Mouse (Mus musculus) limb, embryonic 13.5 days (tissue): ENCODE results near the gene Cemip. TPM values are rescaled to one million over a fixed set of nuclear protein-coding genes. Genes with fewer than 3 reads are reported as not detected.

ENCODE experiments used
- ATAC-seq: fragments of 200-750 bp; cut with Nextera tagmentation; 2 replicates; pipeline ENCODE4 v1.8.0; 2017; ENCODE audit warnings: low read depth, moderate number of reproducible peaks, moderate TSS enrichment; ENCODE audit not compliant: low FRiP score
- H3K27ac ChIP-seq: fragments of 300-500 bp; sonication (generic); 2 replicates; pipeline ENCODE4 v1.5.1; 2015; ENCODE audit warnings: inconsistent platforms, mild to moderate bottlenecking, moderate library complexity
- H3K27me3 ChIP-seq: fragments of 300-500 bp; sonication (generic); 2 replicates; pipeline ENCODE4 v1.6.1; 2015; ENCODE audit warnings: mild to moderate bottlenecking, inconsistent platforms
- H3K36me3 ChIP-seq: fragments of 300-500 bp; sonication (generic); 2 replicates; pipeline ENCODE4 v1.6.1; 2015; ENCODE audit warnings: inconsistent platforms, mild to moderate bottlenecking, moderate library complexity
- H3K4me1 ChIP-seq: fragments of 300-500 bp; sonication (generic); 2 replicates; pipeline ENCODE4 v1.6.1; 2015; ENCODE audit warnings: inconsistent platforms
- H3K4me2 ChIP-seq: fragments of 300-500 bp; sonication (generic); replicated peaks from 2 replicates; pipeline ENCODE4 v1.6.1; 2015; ENCODE audit warnings: inconsistent platforms, mild to moderate bottlenecking, moderate library complexity
- H3K4me3 ChIP-seq: fragments of 300-500 bp; sonication (generic); 2 replicates; pipeline ENCODE4 v1.5.1; 2015; ENCODE audit warnings: moderate library complexity, mild to moderate bottlenecking, inconsistent platforms
- H3K9ac ChIP-seq: fragments of 300-500 bp; sonication (generic); 2 replicates; pipeline ENCODE4 v1.6.1; 2015; ENCODE audit warnings: mild to moderate bottlenecking, inconsistent platforms
- H3K9me3 ChIP-seq: fragments of 300-500 bp; sonication (generic); 2 replicates; pipeline ENCODE4 v1.6.1; 2016; ENCODE audit warnings: inconsistent platforms
- WGBS: fragments of 180-500 bp; shearing (Covaris S2); methylation state at CpG from one replicate; pipeline ENCODE4 v1.1.7; 2015; 5-methylcytosine and 5-hydroxymethylcytosine counted together
- polyA plus RNA-seq: library from polyadenylated mRNA; unstranded; fragments of >200 nt; fragmentation: Nextera tagmentation; extraction: Ambion mirVana; gene quantifications from 2 replicates; pipeline ENCODE4 v1.2.1, GENCODE M21; 2015

Gene Cemip
- polyA plus RNA-seq, 1 experiment from 2014 or later: 0.28 TPM

GRCm38 (mm10) chr7:84044581-84045290, 41.6 kb downstream of the Cemip start:
- WGBS: 73% methylated on average over 4 of the region's 4 CpGs

DNA sequence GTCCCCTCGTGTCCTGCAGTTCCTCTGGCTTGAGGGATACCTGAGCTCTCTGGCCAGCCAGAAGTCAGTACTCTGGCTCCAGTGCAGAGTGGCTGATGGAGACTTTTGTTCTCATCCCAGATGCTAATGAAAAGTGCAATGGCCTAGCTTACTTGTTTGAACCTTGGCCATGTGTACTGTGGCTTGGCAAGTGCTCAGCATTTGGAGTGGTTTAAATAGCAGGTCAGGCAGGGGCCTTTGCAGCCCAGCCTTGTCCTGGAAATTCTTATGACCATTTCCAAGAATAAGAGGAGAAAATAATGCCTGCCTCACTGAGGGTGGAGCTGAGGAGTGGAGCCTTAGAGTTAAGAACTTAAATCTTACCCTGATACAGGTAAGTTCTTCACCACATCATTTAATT, 43.6 kb downstream of the Cemip start:
- Histone ChIP-seq H3K27ac (no peak overlapping the region), H3K4me1 (no peaks in the 10 kb centered on the region), H3K9ac (no peak overlapping the region), H3K36me3 (no peaks in the 10 kb centered on the region), H3K9me3 (no peaks in the 10 kb centered on the region), H3K27me3 (no peaks in the 10 kb centered on the region), H3K4me3 (no peak overlapping the region), H3K4me2 (no peak overlapping the region)
- WGBS: 66% methylated on average over 1 of the region's 1 CpGs
- no peak for ATAC-seq

More at GRCm38 (mm10) chr7:84044581-84045290, 41.6 kb downstream of the Cemip start:
- H3K27ac ChIP-seq: no peak overlapping the region
- H3K4me3 ChIP-seq: no peak overlapping the region
- H3K9ac ChIP-seq: no peak overlapping the region
- H3K36me3 ChIP-seq: no peaks in the 10 kb centered on the region
- 0 out of 2 replicates have a peak, but pooled peaks cover 5% of the 10 kb centered on the region for H3K9me3 ChIP-seq
- H3K4me2 ChIP-seq: no peak overlapping the region
- H3K4me1 ChIP-seq: no peaks in the 10 kb centered on the region
- ATAC-seq: no peak
- no peaks in the 10 kb centered on the region for H3K27me3 ChIP-seq

DNA sequence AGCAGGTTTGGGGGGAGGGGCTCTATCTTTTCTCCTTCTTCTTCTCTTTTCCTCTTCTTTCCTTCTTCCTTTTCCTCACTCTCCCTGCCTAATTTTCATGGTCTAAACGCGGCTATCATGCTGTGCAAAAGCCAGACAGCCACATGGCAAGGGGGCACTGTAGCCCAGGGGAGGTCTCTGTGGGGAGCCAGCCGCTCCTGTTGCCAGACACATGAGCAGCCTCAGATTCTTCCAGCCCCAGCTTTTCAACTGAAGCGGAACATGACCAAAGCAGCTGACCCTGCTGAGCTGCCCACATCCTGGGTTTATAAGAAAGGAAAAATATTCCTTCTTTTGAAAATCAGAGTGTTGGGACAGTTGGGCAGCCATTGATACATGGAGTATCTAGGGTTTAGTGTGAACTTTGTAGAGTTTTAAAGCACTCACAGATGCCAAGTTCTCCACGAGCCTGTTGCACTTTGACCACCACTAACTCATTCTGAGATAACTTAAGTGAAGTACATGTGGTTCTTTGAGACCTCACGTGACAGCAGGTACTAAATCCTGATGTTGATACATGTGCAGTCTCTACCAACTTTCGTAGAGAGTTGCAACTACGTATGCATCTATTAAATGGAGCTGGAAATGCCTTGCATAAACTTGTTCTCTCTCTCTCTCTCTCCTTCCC, 46.3 kb downstream of the Cemip start:
- H3K4me3 ChIP-seq: no peak overlapping the region
- no peaks in the 10 kb centered on the region for H3K9me3 ChIP-seq
- H3K4me2 ChIP-seq: no peak overlapping the region
- H3K36me3 ChIP-seq: no peaks in the 10 kb centered on the region
- no peak for ATAC-seq
- 60% methylated on average over 8 of the region's 8 CpGs for WGBS
- no peak overlapping the region for H3K9ac ChIP-seq
- H3K4me1 ChIP-seq: no peaks in the 10 kb centered on the region
- H3K27me3 ChIP-seq: no peaks in the 10 kb centered on the region
- no peak overlapping the region for H3K27ac ChIP-seq

DNA sequence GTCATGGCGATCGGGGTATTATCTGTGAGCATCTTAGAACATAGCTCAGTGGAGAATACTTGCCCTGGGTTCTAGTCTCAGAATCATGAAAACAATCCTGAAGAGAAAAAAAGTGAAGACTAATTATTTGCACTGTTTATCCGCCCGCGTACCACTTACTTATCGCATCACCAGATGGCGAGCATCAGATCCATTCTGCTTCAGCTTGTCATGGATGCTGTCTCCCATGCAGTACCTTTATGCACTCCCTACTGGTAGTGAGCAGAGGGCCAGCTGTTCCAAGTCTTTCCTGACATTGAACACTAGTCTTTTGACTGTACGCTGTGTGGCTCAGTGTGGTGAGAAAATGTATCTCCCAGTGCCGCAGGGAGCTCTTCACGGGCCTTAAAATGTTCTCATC, 47.7 kb downstream of the Cemip start:
- no peak overlapping the region for H3K9ac ChIP-seq
- no peak overlapping the region for H3K4me3 ChIP-seq
- H3K27ac ChIP-seq: no peak overlapping the region
- no peak for ATAC-seq
- no peak overlapping the region for H3K4me2 ChIP-seq
- 0 out of 2 replicates have a peak, but pooled peaks cover 5% of the 10 kb centered on the region for H3K27me3 ChIP-seq
- WGBS: 96% methylated on average over 10 of the region's 10 CpGs
- no peaks in the 10 kb centered on the region for H3K36me3 ChIP-seq
- H3K9me3 ChIP-seq: no peaks in the 10 kb centered on the region
- no peaks in the 10 kb centered on the region for H3K4me1 ChIP-seq

DNA sequence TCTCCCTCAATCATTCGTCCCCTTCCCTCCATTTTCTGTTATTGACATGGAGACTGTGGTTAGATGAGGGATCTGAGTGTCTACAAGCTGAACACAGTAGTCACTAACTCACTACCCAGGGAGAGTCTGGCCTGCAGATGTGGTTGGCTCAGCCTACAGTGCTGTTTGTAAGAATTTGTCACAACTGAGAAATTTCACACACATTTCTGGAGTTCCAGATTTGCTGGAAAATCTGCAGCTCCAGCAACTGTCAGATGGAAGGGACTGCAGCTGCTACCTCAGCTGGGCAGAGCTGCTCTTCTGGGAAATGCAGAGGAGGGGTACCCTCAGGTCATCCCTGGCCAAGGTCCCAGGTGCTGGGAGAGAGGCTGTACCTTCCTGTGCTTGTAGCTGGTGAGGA, 53.5 kb downstream of the Cemip start:
- Histone ChIP-seq H3K27ac (no peak overlapping the region), H3K4me1 (peaks cover 17% of the 10 kb centered on the region), H3K4me2 (no peak overlapping the region), H3K4me3 (no peak overlapping the region), H3K27me3 (0 out of 2 replicates have a peak, but pooled peaks cover 5% of the 10 kb centered on the region), H3K36me3 (no peaks in the 10 kb centered on the region), H3K9me3 (no peaks in the 10 kb centered on the region), H3K9ac (no peak overlapping the region)
- WGBS: 71% methylated on average over 1 of the region's 1 CpGs
- ATAC-seq: no peak

GRCm38 (mm10) chr7:84029120-84029771, 57.1 kb downstream of the Cemip start:
- Histone ChIP-seq H3K9me3 (no peaks in the 10 kb centered on the region), H3K4me2 (no peak overlapping the region), H3K27me3 (no peaks in the 10 kb centered on the region), H3K36me3 (no peaks in the 10 kb centered on the region), H3K9ac (no peak overlapping the region), H3K4me1 (peaks cover 17% of the 10 kb centered on the region), H3K4me3 (no peak overlapping the region), H3K27ac (no peak overlapping the region)
- peak; percentile 82 for ATAC-seq
- WGBS: 26% methylated on average over 3 of the region's 3 CpGs

GRCm38 (mm10) chr7:84028368-84028767, 57.9 kb downstream of the Cemip start:
- H3K9me3 ChIP-seq: no peaks in the 10 kb centered on the region
- peaks cover 15% of the 10 kb centered on the region for H3K4me1 ChIP-seq
- no peak for ATAC-seq
- 71% methylated on average over 4 of the region's 4 CpGs for WGBS
- H3K27ac ChIP-seq: no peak overlapping the region
- H3K4me2 ChIP-seq: no peak overlapping the region
- no peak overlapping the region for H3K4me3 ChIP-seq
- no peaks in the 10 kb centered on the region for H3K36me3 ChIP-seq
- no peaks in the 10 kb centered on the region for H3K27me3 ChIP-seq
- H3K9ac ChIP-seq: no peak overlapping the region

DNA sequence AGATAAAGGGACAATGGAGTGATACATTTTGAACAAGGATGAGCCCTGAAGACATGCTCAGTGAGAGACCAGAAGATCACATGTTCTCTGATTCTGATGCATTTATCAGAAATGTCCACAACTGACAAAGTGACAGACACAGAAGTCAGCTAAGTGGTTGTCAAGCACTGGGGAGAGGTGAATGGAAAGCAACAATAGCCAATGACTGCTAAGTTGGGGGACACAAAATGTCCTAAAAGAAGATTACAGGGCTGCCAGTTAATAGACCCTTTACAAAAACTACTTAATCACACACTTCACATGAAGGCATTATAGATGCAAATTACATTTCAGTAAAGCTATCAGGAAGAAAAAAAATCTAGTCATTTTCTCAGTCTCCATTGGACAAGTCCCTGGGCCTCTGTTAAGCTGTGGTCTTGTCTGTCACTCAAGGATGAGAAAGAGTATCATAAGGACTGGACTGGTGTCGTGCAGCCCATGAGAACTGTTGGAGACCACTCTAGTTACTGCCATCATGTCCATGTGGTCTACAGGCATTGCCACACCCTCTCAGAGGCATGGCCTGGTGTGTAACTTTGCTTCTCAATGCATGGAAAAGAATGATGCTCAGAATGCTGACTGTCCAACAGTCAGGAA, 59.2 kb downstream of the Cemip start:
- WGBS: 95% methylated on average over 1 of the region's 1 CpGs
- Histone ChIP-seq H3K4me3 (no peak overlapping the region), H3K4me2 (no peak overlapping the region), H3K27ac (no peak overlapping the region), H3K9ac (no peak overlapping the region), H3K27me3 (no peaks in the 10 kb centered on the region), H3K9me3 (no peaks in the 10 kb centered on the region), H3K4me1 (peaks cover 9% of the 10 kb centered on the region), H3K36me3 (no peaks in the 10 kb centered on the region)
- ATAC-seq: no peak

DNA sequence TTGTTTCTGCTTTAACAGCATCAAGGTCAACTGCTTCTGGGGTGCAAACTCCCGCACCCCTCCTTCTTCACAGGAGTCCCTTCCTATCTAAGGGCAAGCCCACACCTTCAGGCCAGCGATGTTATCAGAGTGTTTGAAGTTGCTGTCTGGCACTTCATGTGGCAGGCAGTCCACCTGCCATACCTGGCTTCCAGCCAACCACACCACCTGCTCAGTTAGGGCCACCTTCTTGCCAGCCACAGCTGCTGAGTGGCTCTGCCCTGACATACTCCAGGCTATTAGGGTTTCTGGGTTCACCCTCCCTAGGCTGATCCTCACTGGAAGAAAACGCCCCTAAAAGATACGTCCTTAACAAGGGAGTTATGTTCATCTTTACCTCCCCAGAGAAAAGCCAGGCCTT, 60.2 kb downstream of the Cemip start:
- Histone ChIP-seq H3K4me3 (no peak overlapping the region), H3K27me3 (no peaks in the 10 kb centered on the region), H3K27ac (no peak overlapping the region), H3K9ac (no peak overlapping the region), H3K4me2 (no peak overlapping the region), H3K9me3 (no peaks in the 10 kb centered on the region), H3K4me1 (peaks cover 15% of the 10 kb centered on the region), H3K36me3 (no peaks in the 10 kb centered on the region)
- WGBS: 84% methylated on average over 4 of the region's 4 CpGs
- no peak for ATAC-seq

DNA sequence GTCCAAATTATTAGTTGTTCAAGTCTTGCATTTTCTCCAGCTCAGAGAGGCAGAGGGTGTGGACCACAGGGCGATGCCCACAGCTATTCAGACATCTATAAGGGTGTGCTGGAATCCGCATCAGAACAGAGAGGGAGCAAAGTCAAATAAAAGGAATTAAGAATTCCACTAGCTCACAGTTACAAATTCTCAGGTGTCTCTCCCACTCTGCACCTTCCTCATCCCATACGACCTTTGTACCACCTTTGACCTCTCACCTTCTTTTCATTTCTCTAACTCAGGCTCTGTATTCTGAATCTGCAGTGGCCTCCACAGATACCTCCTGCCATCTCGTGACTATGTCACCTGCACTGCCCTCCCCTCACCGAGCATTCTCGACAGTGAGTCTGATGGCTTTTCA, 62.8 kb downstream of the Cemip start:
- no peaks in the 10 kb centered on the region for H3K36me3 ChIP-seq
- WGBS: 72% methylated on average over 6 of the region's 6 CpGs
- 0 out of 2 replicates have a peak, but pooled peaks cover 5% of the 10 kb centered on the region for H3K4me1 ChIP-seq
- ATAC-seq: no peak
- H3K27ac ChIP-seq: no peak overlapping the region
- no peak overlapping the region for H3K4me3 ChIP-seq
- no peaks in the 10 kb centered on the region for H3K27me3 ChIP-seq
- no peak overlapping the region for H3K9ac ChIP-seq
- no peaks in the 10 kb centered on the region for H3K9me3 ChIP-seq
- H3K4me2 ChIP-seq: no peak overlapping the region

GRCm38 (mm10) chr7:84022462-84022861, 63.8 kb downstream of the Cemip start:
- Histone ChIP-seq H3K36me3 (no peaks in the 10 kb centered on the region), H3K4me1 (peaks cover 13% of the 10 kb centered on the region; the same call in 1 of the 2 replicates), H3K4me2 (no peak overlapping the region), H3K27ac (no peak overlapping the region), H3K9ac (no peak overlapping the region), H3K4me3 (no peak overlapping the region), H3K9me3 (no peaks in the 10 kb centered on the region), H3K27me3 (no peaks in the 10 kb centered on the region)
- WGBS: 83% methylated on average over 3 of the region's 3 CpGs
- ATAC-seq: no peak

DNA sequence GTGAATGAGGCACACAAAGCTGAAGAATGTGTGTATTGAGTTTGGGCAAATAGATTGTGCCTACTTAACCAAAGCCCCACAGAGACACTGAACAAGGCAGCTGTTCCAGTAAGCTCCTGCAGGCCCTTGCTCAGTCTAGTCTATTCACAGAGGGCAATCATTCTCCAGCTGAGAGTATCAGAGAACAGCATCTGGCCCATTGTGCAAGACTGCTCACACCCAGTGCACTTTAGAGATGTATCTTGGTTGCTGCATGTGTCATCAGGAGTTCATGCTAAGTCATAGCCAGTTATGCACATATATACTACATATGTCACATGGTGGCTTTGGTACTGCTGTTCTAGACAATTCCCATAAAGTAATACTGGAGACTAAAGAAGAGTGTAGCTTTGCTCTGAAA, 66.9 kb downstream of the Cemip start:
- ATAC-seq: no peak
- H3K9ac ChIP-seq: no peak overlapping the region
- peaks cover 3% of the 10 kb centered on the region; the same call in 1 of the 2 replicates for H3K27me3 ChIP-seq
- H3K4me3 ChIP-seq: no peak overlapping the region
- H3K4me2 ChIP-seq: no peak overlapping the region
- H3K27ac ChIP-seq: no peak overlapping the region
- no peaks in the 10 kb centered on the region for H3K36me3 ChIP-seq
- peaks cover 22% of the 10 kb centered on the region for H3K4me1 ChIP-seq
- no peaks in the 10 kb centered on the region for H3K9me3 ChIP-seq
